Mouse (Mus musculus): ENCODE results near the gene Mdga1.

The Mdga1 gene

GRCm38 (mm10) chr17:29970037-29970555 lies at the start of gene Mdga1:
Mdga1 (minus strand) TSS chr17:29970087.
- peak in 1 of 2 experiments; percentile 35 for DNase-seq

- no peak for DNase-seq
These were observed 49.2 kb upstream of the Mdga1 start for GRCm38 (mm10) chr17:30018927-30019610.

- DNase-seq: no peak
These were observed 44.8 kb upstream of the Mdga1 start for GRCm38 (mm10) chr17:30014660-30015059.

GRCm38 (mm10) chr17:30008392-30008791 lies 38.5 kb upstream of the Mdga1 start:
- no peak for DNase-seq

GRCm38 (mm10) chr17:30007883-30008282 lies 38.0 kb upstream of the Mdga1 start:
- DNase-seq: peak; percentile 70 to 76

GRCm38 (mm10) chr17:30006877-30007276 lies 37.0 kb upstream of the Mdga1 start:
- no peak for DNase-seq

GRCm38 (mm10) chr17:30005451-30005941 lies 35.6 kb upstream of the Mdga1 start:
- peak in 1 of 2 experiments; percentile 41 for DNase-seq

GRCm38 (mm10) chr17:30005103-30005443 lies 35.2 kb upstream of the Mdga1 start:
- DNase-seq: no peak

- DNase-seq: peak; percentile 94 to 95
These were observed 34.6 kb upstream of the Mdga1 start, which contains the start of gene Zfand3 for GRCm38 (mm10) chr17:30004203-30005102. Zfand3 (plus strand) TSS chr17:30004733.

GRCm38 (mm10) chr17:29998566-29999295 lies 28.8 kb upstream of the Mdga1 start:
- DNase-seq: no peak

GRCm38 (mm10) chr17:29997726-29998125 lies 27.8 kb upstream of the Mdga1 start:
- no peak for DNase-seq

GRCm38 (mm10) chr17:29995986-29996385 lies 26.1 kb upstream of the Mdga1 start:
- DNase-seq: no peak

GRCm38 (mm10) chr17:29994459-29994858 lies 24.6 kb upstream of the Mdga1 start:
- no peak for DNase-seq

GRCm38 (mm10) chr17:29994011-29994410 lies 24.1 kb upstream of the Mdga1 start:
- peak in 1 of 2 experiments; percentile 42 for DNase-seq

GRCm38 (mm10) chr17:29993488-29993887 lies 23.6 kb upstream of the Mdga1 start:
- no peak for DNase-seq

GRCm38 (mm10) chr17:29990845-29991244 lies 21.0 kb upstream of the Mdga1 start:
- DNase-seq: no peak

GRCm38 (mm10) chr17:29990136-29990535 lies 20.2 kb upstream of the Mdga1 start:
- no peak for DNase-seq

- no peak for DNase-seq
These were observed 19.8 kb upstream of the Mdga1 start for GRCm38 (mm10) chr17:29989653-29990052.

GRCm38 (mm10) chr17:29988141-29988540 lies 18.3 kb upstream of the Mdga1 start:
- no peak for DNase-seq

- DNase-seq: peak; percentile 78
These were observed 15.6 kb upstream of the Mdga1 start for GRCm38 (mm10) chr17:29985534-29985933.

- no peak for DNase-seq
These were observed 15.0 kb upstream of the Mdga1 start for GRCm38 (mm10) chr17:29984931-29985330.

GRCm38 (mm10) chr17:29983190-29983589 lies 13.3 kb upstream of the Mdga1 start:
- no peak for DNase-seq

GRCm38 (mm10) chr17:29981568-29981967 lies 11.7 kb upstream of the Mdga1 start:
- no peak for DNase-seq

All from kidney, adult 8-10 months (tissue).